Mouse (Mus musculus) ES-Bruce4 (cell line): ENCODE results near the gene Ccl17.

Experiments
- CTCF ChIP-seq: IDR thresholded peaks from one replicate; pipeline ENCODE4 v1.8.1; 2011; ENCODE audit warnings: low read depth, low read length
- POLR2A ChIP-seq: IDR thresholded peaks from one replicate; pipeline ENCODE4 v1.8.1; 2011; ENCODE audit warnings: low read length; ENCODE audit not compliant: insufficient read depth

DNA sequence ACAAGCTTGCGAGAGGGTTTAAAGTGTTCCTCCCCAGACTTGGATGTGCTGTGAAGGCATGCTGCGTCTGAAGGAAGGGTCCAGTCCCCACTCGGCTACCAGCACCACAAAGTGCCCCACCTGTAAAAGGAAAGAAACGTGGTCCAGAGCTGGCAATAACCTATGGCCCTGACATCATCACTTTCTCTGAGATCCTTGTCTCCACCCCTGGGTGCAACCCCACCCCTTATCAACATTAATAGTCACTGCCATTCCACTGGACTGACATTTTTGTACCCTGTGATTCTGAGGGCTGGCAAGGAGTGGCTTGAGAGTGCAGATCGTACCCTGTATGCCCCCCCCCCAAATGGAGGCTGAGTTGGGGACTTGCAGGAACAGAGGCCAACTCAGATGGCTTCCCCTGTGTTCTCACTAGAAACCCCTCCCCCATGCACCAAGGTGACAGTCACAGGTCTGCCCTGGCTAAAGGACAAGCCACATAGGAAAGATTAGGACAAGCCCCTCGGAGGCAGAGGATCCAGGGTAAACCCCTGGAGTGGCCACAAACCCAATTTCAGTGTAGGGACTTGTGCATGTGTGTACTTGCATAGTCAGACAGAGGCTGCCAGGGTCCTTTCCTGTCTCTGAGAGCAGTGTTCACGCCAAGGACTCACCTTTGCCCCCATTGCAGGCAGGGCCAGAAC, 29.0 kb upstream of the Ccl17 start:
- no peak for TF ChIP-seq POLR2A
- TF ChIP-seq CTCF, result no peak
